Mouse (Mus musculus) embryonic facial prominence, embryonic 13.5 days (tissue): ENCODE results near the gene Cenpu. TPM values are rescaled to one million over a fixed set of nuclear protein-coding genes. Genes with fewer than 3 reads are reported as not detected.

ENCODE experiments used
- ATAC-seq: fragments of 200-750 bp; cut with Nextera tagmentation; 2 replicates; pipeline ENCODE4 v1.8.0; 2017; ENCODE audit warnings: low read depth; ENCODE audit not compliant: insufficient number of reproducible peaks, insufficient read depth, low FRiP score, low TSS enrichment
- H3K27ac ChIP-seq: fragments of 300-500 bp; sonication (generic); 2 replicates; pipeline ENCODE4 v1.5.1; 2015; ENCODE audit warnings: moderate library complexity, mild to moderate bottlenecking, inconsistent platforms
- H3K27me3 ChIP-seq: fragments of 300-500 bp; sonication (generic); 2 replicates; pipeline ENCODE4 v1.6.1; 2015; ENCODE audit warnings: mild to moderate bottlenecking, inconsistent platforms
- H3K36me3 ChIP-seq: fragments of 300-500 bp; sonication (generic); 2 replicates; pipeline ENCODE4 v1.6.1; 2015; ENCODE audit warnings: mild to moderate bottlenecking, inconsistent platforms
- H3K4me1 ChIP-seq: fragments of 300-500 bp; sonication (generic); 2 replicates; pipeline ENCODE4 v1.6.1; 2015; ENCODE audit warnings: inconsistent platforms
- H3K4me2 ChIP-seq: fragments of 300-500 bp; sonication (generic); 2 replicates; pipeline ENCODE4 v1.6.1; 2015; ENCODE audit warnings: moderate library complexity, mild to moderate bottlenecking, inconsistent platforms
- H3K4me3 ChIP-seq: fragments of 300-500 bp; sonication (generic); 2 replicates; pipeline ENCODE4 v1.5.1; 2015; ENCODE audit warnings: mild to moderate bottlenecking, inconsistent platforms
- H3K9ac ChIP-seq: fragments of 300-500 bp; sonication (generic); 2 replicates; pipeline ENCODE4 v1.6.1; 2015; ENCODE audit warnings: mild to moderate bottlenecking, inconsistent platforms
- H3K9me3 ChIP-seq: fragments of 300-500 bp; sonication (generic); 2 replicates; pipeline ENCODE4 v1.6.1; 2016; ENCODE audit warnings: inconsistent platforms
- WGBS: fragments of 180-500 bp; shearing (Covaris S2); methylation state at CpG from one replicate; pipeline ENCODE4 v1.1.7; 2015; ENCODE audit warnings: mixed read lengths; 5-methylcytosine and 5-hydroxymethylcytosine counted together
- polyA plus RNA-seq: library from polyadenylated mRNA; unstranded; fragments of >200 nt; fragmentation: Nextera tagmentation; extraction: Ambion mirVana; gene quantifications from 2 replicates; pipeline ENCODE4 v1.2.1, GENCODE M21; 2015

The Cenpu gene
- polyA plus RNA-seq, 1 experiment from 2014 or later = 18.0 TPM

DNA sequence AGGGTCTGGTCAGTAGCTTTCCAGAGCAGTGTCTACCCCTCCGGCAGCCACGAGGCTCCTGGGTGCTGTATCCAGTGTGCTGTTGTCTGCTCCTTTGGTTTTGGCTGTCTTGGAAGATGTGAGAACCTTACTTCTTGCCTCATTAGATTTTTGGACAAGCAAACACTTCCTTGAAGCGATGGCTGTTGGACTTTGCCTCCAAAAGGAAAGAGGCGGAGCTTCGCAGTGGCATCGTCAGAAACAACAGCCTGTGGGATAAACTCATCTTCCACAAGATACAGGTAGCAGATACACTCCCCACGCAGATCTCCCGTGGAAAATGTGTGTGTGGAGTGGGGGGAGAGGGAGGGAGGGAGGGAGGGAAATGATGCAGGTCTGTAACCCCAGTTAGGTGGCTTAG is 25.7 kb upstream of the Cenpu start:
- Histone ChIP-seq H3K4me1 (peaks cover 12% of the 10 kb centered on the region), H3K9me3 (no peaks in the 10 kb centered on the region), H3K27me3 (no peaks in the 10 kb centered on the region), H3K9ac (no peak overlapping the region), H3K36me3 (peaks cover 3% of the 10 kb centered on the region; the same call in 1 of the 2 replicates), H3K27ac (no peak overlapping the region), H3K4me3 (no peak overlapping the region), H3K4me2 (no peak overlapping the region)
- no peak for ATAC-seq
- 84% methylated on average over 8 of the region's 8 CpGs for WGBS

DNA sequence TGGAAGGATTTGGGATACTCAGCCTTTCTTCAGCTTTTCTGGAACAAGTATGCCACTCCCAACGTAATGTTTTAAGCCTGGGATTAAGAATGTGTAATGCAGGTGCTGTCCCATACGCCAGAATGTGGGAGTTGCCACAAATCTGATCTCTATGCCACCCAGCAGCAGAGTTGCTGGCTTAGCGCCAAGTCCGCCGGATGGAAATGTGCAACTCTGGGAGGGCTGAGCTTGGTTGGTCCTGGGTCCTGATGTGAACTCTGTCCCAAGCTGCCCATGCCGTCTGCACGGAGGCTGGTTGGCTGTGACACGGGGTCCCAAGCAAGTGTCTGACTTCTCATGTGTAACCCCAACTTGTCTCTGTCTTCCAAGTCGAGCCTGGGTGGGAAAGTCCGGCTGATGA is 25.0 kb upstream of the Cenpu start:
- Histone ChIP-seq H3K9ac (no peak overlapping the region), H3K36me3 (no peaks in the 10 kb centered on the region), H3K4me1 (peaks cover 12% of the 10 kb centered on the region), H3K27ac (no peak overlapping the region), H3K27me3 (no peaks in the 10 kb centered on the region), H3K4me3 (no peak overlapping the region), H3K4me2 (no peak overlapping the region), H3K9me3 (no peaks in the 10 kb centered on the region)
- ATAC-seq = no peak
- 62% methylated on average over 10 of the region's 10 CpGs for WGBS

- no peak overlapping the region for H3K27ac ChIP-seq
- WGBS = 68% methylated on average over 4 of the region's 4 CpGs
Measured at GRCm38 (mm10) chr8:46529508-46529907, 22.3 kb upstream of the Cenpu start.

GRCm38 (mm10) chr8:46530541-46530940 is 21.3 kb upstream of the Cenpu start:
- H3K27ac ChIP-seq = no peak overlapping the region
- WGBS = 15% methylated on average over 4 of the region's 4 CpGs
- ATAC-seq = no peak

More at GRCm38 (mm10) chr8:46529508-46529907, 22.3 kb upstream of the Cenpu start:
- Histone ChIP-seq H3K27me3 (no peaks in the 10 kb centered on the region), H3K9me3 (no peaks in the 10 kb centered on the region), H3K9ac (no peak overlapping the region), H3K4me2 (no peak overlapping the region), H3K4me1 (peaks cover 12% of the 10 kb centered on the region), H3K4me3 (no peak overlapping the region), H3K36me3 (peaks cover 3% of the 10 kb centered on the region; the same call in 1 of the 2 replicates)
- no peak for ATAC-seq

GRCm38 (mm10) chr8:46533926-46534325 is 17.9 kb upstream of the Cenpu start:
- Histone ChIP-seq H3K9ac (no peak overlapping the region), H3K36me3 (peaks cover 6% of the 10 kb centered on the region; the same call in 1 of the 2 replicates), H3K9me3 (no peaks in the 10 kb centered on the region), H3K4me1 (no peaks in the 10 kb centered on the region; the same call in 1 of the 2 replicates), H3K27me3 (no peaks in the 10 kb centered on the region), H3K4me3 (no peak overlapping the region), H3K4me2 (no peak overlapping the region), H3K27ac (no peak overlapping the region)
- no peak for ATAC-seq
- WGBS = 87% methylated on average over 7 of the region's 7 CpGs

More at GRCm38 (mm10) chr8:46530541-46530940, 21.3 kb upstream of the Cenpu start:
- H3K27me3 ChIP-seq = no peaks in the 10 kb centered on the region
- H3K36me3 ChIP-seq = peaks cover 6% of the 10 kb centered on the region; the same call in 1 of the 2 replicates
- no peak overlapping the region for H3K4me3 ChIP-seq
- no peak overlapping the region for H3K4me2 ChIP-seq
- peaks cover 7% of the 10 kb centered on the region for H3K4me1 ChIP-seq
- H3K9ac ChIP-seq = no peak overlapping the region
- H3K9me3 ChIP-seq = no peaks in the 10 kb centered on the region

DNA sequence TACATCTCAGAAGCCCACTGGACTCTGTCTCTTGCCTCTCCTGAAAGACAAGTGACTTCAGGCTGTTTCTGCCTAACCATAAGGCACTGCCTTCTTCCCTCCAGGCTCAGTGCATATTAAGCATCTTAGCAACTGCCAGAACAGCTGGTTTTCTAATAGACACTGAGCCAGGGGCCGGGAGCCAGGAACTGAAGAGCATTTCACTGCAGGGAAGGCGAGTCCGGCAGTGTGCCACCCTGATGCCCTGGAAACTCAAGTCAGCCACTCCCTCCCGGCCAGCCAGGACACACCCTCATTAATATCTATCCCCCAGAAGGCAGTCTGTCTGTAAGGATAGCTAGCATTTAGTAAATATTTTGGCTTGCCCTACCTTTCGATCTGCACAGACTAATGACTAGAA is 12.1 kb upstream of the Cenpu start:
- H3K27ac ChIP-seq = no peak overlapping the region; the same call in 1 of the 2 replicates

DNA sequence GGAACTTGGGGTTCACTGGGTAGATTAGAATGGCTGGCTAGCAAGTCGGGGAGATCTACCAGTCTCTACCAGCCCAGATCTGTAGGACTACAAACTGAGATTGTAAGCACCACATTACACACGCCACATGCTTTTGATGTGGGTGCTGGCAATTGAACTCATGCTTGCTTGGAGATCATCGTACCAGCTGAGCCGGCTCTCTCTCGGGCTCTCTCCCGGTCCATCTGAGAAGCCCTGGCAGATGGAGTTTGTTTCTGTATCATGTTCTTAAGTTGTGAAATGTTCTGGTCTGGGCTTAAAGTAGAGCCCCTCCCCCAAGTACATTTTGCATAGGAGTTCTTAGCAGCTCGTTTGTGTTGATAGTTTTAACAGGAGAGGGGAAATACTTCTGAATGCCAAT is 8.6 kb upstream of the Cenpu start:
- Histone ChIP-seq H3K4me3 (no peak overlapping the region), H3K27me3 (no peaks in the 10 kb centered on the region), H3K9ac (no peak overlapping the region), H3K9me3 (no peaks in the 10 kb centered on the region), H3K36me3 (no peaks in the 10 kb centered on the region), H3K4me1 (peaks cover 27% of the 10 kb centered on the region), H3K4me2 (no peak overlapping the region), H3K27ac (no peak overlapping the region)
- WGBS = 48% methylated on average over 7 of the region's 7 CpGs
- no peak for ATAC-seq

More for the DNA sequence above, 12.1 kb upstream of the Cenpu start:
- Histone ChIP-seq H3K4me2 (no peak overlapping the region), H3K4me1 (peaks cover 19% of the 10 kb centered on the region), H3K9me3 (no peaks in the 10 kb centered on the region), H3K36me3 (peaks cover 2% of the 10 kb centered on the region; the same call in 1 of the 2 replicates), H3K9ac (no peak overlapping the region), H3K27me3 (no peaks in the 10 kb centered on the region), H3K4me3 (no peak overlapping the region)
- 54% methylated on average over 5 of the region's 5 CpGs for WGBS
- ATAC-seq = no peak

DNA sequence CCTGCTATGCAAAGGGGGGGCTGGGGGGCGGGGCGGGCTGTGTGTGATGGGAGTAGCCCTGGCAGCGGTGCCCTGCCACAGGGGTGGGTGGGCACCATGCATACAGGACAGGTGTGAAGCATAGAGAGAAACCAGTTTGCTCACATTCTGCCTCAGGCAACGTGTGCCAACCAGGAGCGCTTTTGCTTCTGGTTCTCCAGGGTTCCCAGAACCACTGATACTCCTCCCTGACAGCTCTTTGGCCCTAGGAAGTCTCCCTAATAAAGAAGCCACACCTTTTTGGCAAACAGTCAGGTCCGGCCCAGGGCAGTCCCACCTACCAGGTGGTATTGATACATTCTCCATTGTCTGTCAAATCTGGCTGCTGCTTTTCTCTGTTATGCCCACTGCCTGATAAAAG is 8.2 kb upstream of the Cenpu start:
- 73% methylated on average over 6 of the region's 6 CpGs for WGBS
- Histone ChIP-seq H3K4me3 (no peak overlapping the region), H3K9ac (no peak overlapping the region), H3K27me3 (no peaks in the 10 kb centered on the region), H3K9me3 (no peaks in the 10 kb centered on the region), H3K4me2 (no peak overlapping the region), H3K4me1 (peaks cover 27% of the 10 kb centered on the region), H3K36me3 (no peaks in the 10 kb centered on the region), H3K27ac (no peak overlapping the region)
- ATAC-seq = no peak

GRCm38 (mm10) chr8:46545854-46546253 is 6.0 kb upstream of the Cenpu start:
- 84% methylated on average over 5 of the region's 5 CpGs for WGBS
- Histone ChIP-seq H3K27me3 (no peaks in the 10 kb centered on the region), H3K4me1 (peaks cover 17% of the 10 kb centered on the region), H3K4me3 (no peak overlapping the region), H3K9me3 (no peaks in the 10 kb centered on the region), H3K27ac (no peak overlapping the region), H3K36me3 (no peaks in the 10 kb centered on the region), H3K9ac (no peak overlapping the region), H3K4me2 (no peak overlapping the region)
- ATAC-seq = no peak

GRCm38 (mm10) chr8:46546431-46547176 is 5.2 kb upstream of the Cenpu start:
- Histone ChIP-seq H3K4me1 (peaks cover 17% of the 10 kb centered on the region), H3K4me3 (no peak overlapping the region), H3K4me2 (no peak overlapping the region), H3K27ac (no peak overlapping the region), H3K36me3 (no peaks in the 10 kb centered on the region), H3K9ac (no peak overlapping the region), H3K27me3 (no peaks in the 10 kb centered on the region), H3K9me3 (no peaks in the 10 kb centered on the region)
- ATAC-seq = no peak
- WGBS = 74% methylated on average over 11 of the region's 11 CpGs

GRCm38 (mm10) chr8:46547245-46547644 is 4.6 kb upstream of the Cenpu start:
- no peaks in the 10 kb centered on the region for H3K27me3 ChIP-seq
- H3K9ac ChIP-seq = no peak overlapping the region
- no peak for ATAC-seq
- no peaks in the 10 kb centered on the region for H3K9me3 ChIP-seq
- no peak overlapping the region for H3K4me3 ChIP-seq
- no peak overlapping the region for H3K27ac ChIP-seq
- H3K4me2 ChIP-seq = no peak overlapping the region
- no peaks in the 10 kb centered on the region for H3K36me3 ChIP-seq
- WGBS = 33% methylated on average over 4 of the region's 4 CpGs
- H3K4me1 ChIP-seq = peaks cover 17% of the 10 kb centered on the region

DNA sequence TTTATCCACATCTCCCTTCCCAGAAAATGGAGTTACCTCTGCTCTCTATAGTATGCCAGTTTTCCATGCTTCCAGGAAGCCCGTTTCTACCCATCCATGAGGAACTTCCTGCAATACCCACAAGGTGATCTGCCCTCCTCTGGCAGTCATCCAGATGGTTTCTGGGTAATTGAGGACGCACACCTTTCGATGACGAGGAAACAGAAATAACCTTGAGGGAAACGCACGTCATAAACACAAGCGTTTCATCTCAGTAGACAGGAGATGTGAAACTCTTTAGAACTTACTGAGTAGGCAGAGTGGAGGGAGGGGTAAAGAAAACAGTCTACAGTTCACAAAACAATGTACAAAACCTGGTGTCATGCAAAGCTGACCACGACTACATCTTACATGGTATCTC is 1.8 kb upstream of the Cenpu start:
- Histone ChIP-seq H3K9me3 (no peaks in the 10 kb centered on the region), H3K4me1 (peaks cover 18% of the 10 kb centered on the region), H3K9ac (no peak overlapping the region), H3K36me3 (peaks cover 3% of the 10 kb centered on the region; the same call in 1 of the 2 replicates), H3K4me3 (no peak overlapping the region), H3K4me2 (no peak overlapping the region), H3K27me3 (no peaks in the 10 kb centered on the region), H3K27ac (no peak overlapping the region)
- 84% methylated on average over 8 of the region's 8 CpGs for WGBS
- ATAC-seq = no peak
